Mouse (Mus musculus): ENCODE measurements around the gene Clic3. TPM values are rescaled to one million over a fixed set of nuclear protein-coding genes. Genes with fewer than 3 reads are reported as not detected.

The Clic3 gene
- total and polyA plus RNA-seq, 3 experiments, result 0.30 to 0.71 TPM; not detected in 1

DNA sequence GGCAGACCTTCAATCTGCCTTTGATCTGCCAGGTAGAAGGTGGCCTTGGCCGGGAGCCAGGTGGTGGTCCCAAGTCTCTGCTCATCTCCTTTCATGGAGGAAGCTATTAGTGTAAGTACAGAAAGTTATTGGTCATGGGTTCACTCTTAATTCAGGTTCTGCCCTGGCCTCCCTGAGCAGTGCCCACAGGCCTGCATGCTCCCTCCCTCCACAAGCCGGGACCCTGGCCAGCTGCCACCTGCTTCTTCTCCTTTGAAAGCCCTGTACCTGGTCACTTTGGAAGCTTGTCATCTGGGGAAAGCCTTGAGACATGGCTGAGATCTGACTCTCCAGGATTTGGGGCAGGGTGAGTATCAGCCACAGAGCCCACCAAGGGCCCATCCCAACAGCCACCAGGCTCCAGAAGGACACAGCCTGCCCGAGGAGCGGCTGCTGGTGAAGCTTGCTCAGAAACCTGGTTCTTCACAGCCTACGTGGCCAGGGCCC, 36.9 kb downstream of the Clic3 start, which contains the start of gene Lcn12:
Gene Lcn12, minus strand, starts transcription at position 436 of the 486 bp plus-strand sequence.
- H3K27ac ChIP-seq (ENCODE audit: insufficient read depth, low read depth), result no peak within 1 kb of the TSS
- peaks cover 4 to 28% of the 10 kb centered on the region in 2 experiments; a peak in 3 of 4 replicates for H3K4me1 ChIP-seq (ENCODE audit: control insufficient read depth in 1 of 2, insufficient read depth in 2 of 2)
- no peaks in the 10 kb centered on the region for H3K9me3 ChIP-seq (replicated peaks; ENCODE audit: low read length)
- in situ Hi-C loops (cut with MboI; ENCODE audit: low pct_ligation_motif_present, low pct_unique_long_range_greater_than_20kb, low sequenced_read_pairs) (no loop called here), dilution Hi-C loops (cut with MboI; ENCODE audit: extremely low pct_ligation_motif_present, extremely low pct_unique_long_range_greater_than_20kb, low sequenced_read_pairs) (no loop called here)
- H3K27me3 ChIP-seq (replicated peaks), result no peaks in the 10 kb centered on the region
- no peaks in the 10 kb centered on the region for H3K36me3 ChIP-seq (replicated peaks in 1 of 2; ENCODE audit: control insufficient read depth in 1 of 2, insufficient read depth in 1 of 2, low read length in 1 of 2)
- no peak within 1 kb of the TSS for H3K4me3 ChIP-seq (replicated peaks in 1 of 3; ENCODE audit: low read depth in 2 of 3, low read length in 2 of 3, poor library complexity in 1 of 3)
- TF ChIP-seq SMC3 (IDR thresholded peaks at IDR 0.05; ENCODE audit: low read depth, low read length), result no peak
- no peak for TF ChIP-seq NRF1 (IDR thresholded peaks at IDR 0.05; ENCODE audit: low read depth, low read length)
- TF ChIP-seq ZKSCAN1 (IDR thresholded peaks at IDR 0.05; ENCODE audit: borderline replicate concordance, low read depth, low read length), result no peak
- H3K9ac ChIP-seq (ENCODE audit: insufficient read depth, low read depth), result no peak within 1 kb of the TSS
- no peak within 1 kb of the TSS for H3K4me2 ChIP-seq (ENCODE audit: insufficient read depth, low read depth, poor library complexity, severe bottlenecking)
- H3K79me2 ChIP-seq (replicated peaks; ENCODE audit: control insufficient read depth, extremely low read depth, insufficient read depth, poor library complexity, severe bottlenecking), result no peaks in the 10 kb centered on the region
- no peak for DNase-seq (ENCODE audit: extremely low read depth)

DNA sequence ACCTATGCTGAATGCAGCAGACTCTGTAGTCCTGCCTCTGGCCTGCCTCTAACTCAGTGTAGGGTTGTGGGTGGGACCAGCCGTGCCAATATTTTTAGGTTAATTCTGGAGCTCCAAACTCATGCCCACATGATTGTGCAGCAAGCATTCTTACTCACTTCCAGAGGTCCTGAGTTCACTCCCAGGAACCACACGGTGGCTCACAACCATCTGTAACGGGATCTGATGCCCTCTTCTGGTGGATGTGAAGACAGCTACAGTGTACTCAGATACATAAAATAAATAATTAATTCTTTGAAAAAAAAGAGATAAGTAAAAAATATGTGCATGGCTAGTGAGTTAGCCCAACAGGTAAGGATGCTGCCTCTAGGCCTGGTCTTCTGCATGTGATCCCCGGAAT, 39.8 kb downstream of the Clic3 start:
- Histone ChIP-seq H3K9me3 (replicated peaks; ENCODE audit: low read length) (no peaks in the 10 kb centered on the region), H3K4me2 (ENCODE audit: insufficient read depth, low read depth, poor library complexity, severe bottlenecking) (no peak overlapping the region), H3K27ac (ENCODE audit: insufficient read depth, low read depth) (no peak overlapping the region), H3K4me1 (ENCODE audit: control insufficient read depth in 1 of 2, insufficient read depth in 2 of 2) (peaks cover 9 to 38% of the 10 kb centered on the region in 2 experiments), H3K4me3 (replicated peaks in 1 of 3; ENCODE audit: low read depth in 2 of 3, low read length in 2 of 3, poor library complexity in 1 of 3) (no peak overlapping the region), H3K36me3 (replicated peaks in 1 of 2; ENCODE audit: control insufficient read depth in 1 of 2, insufficient read depth in 1 of 2, low read length in 1 of 2) (no peaks in the 10 kb centered on the region), H3K79me2 (replicated peaks; ENCODE audit: control insufficient read depth, extremely low read depth, insufficient read depth, poor library complexity, severe bottlenecking) (peaks cover 6% of the 10 kb centered on the region; the same call in 1 of the 2 replicates), H3K9ac (ENCODE audit: insufficient read depth, low read depth) (no peak overlapping the region), H3K27me3 (replicated peaks) (no peaks in the 10 kb centered on the region)
- dilution Hi-C loops (cut with MboI; ENCODE audit: extremely low pct_ligation_motif_present, extremely low pct_unique_long_range_greater_than_20kb, low sequenced_read_pairs), result no loop called here
- no peak for TF ChIP-seq TCF12 (IDR thresholded peaks at IDR 0.05; ENCODE audit: low read depth, low read length)
- TF ChIP-seq CTCF (conservative IDR thresholded peaks at IDR 0.05 in 1 of 2, IDR thresholded peaks at IDR 0.05 in 1 of 2; ENCODE audit: low read depth in 2 of 2, low read length in 2 of 2), result peak; percentile 11 to 79; a peak in 2 of 4 replicates
- TF ChIP-seq CHD1 (IDR thresholded peaks at IDR 0.05; ENCODE audit: low read depth, low read length), result no peak
- TF ChIP-seq SMC3 (IDR thresholded peaks at IDR 0.05; ENCODE audit: low read depth, low read length), result peak; percentile 61
- TF ChIP-seq GABPA (IDR thresholded peaks at IDR 0.05; ENCODE audit: insufficient replicate concordance, low read depth, low read length), result no peak
- 0 out of 2 replicates have a peak, but pooled peaks have one; percentile 15 for TF ChIP-seq NELFE (IDR thresholded peaks at IDR 0.05; ENCODE audit: low read depth, low read length)
- no peak for TF ChIP-seq RCOR1 (conservative IDR thresholded peaks at IDR 0.05; ENCODE audit: low read depth, low read length)
- peak; percentile 44 for TF ChIP-seq RAD21 (IDR thresholded peaks at IDR 0.05; ENCODE audit: low read depth, low read length)
- TF ChIP-seq ZC3H11A (IDR thresholded peaks at IDR 0.05; ENCODE audit: low read depth, low read length), result 0 out of 2 replicates have a peak, but pooled peaks have one; percentile 8
- no peak for TF ChIP-seq POLR2AphosphoS2 (IDR thresholded peaks at IDR 0.05; ENCODE audit: low read depth, low read length)
- peak; percentile 50; the same call in 1 of the 2 replicates for TF ChIP-seq ZNF384 (IDR thresholded peaks at IDR 0.05; ENCODE audit: low read depth, low read length)
- in situ Hi-C loops (cut with MboI; ENCODE audit: low pct_ligation_motif_present, low pct_unique_long_range_greater_than_20kb, low sequenced_read_pairs), result no loop called here
- peak; percentile 52 for DNase-seq (ENCODE audit: extremely low read depth)

All from CH12.LX (cell line).